Mouse (Mus musculus) E14TG2a.4 (cell line): ENCODE measurements at regions not wholly inside any gene's neighbourhood (a gene's known extent, or its start where the extent isn't known, plus 50 kb on each side); places are given as distances from the start of the nearest gene placed in this dataset.

Experiments
- H3K27me3 ChIP-seq: 2 replicates; pipeline ENCODE4 v1.6.1; 2014; ENCODE audit warnings: low read length, control low read depth; ENCODE audit not compliant: insufficient read depth
- H3K36me3 ChIP-seq: 2 replicates; pipeline ENCODE4 v1.6.1; 2014; ENCODE audit warnings: low read length, control low read depth; ENCODE audit not compliant: insufficient read depth
- H3K4me1 ChIP-seq: replicated peaks from 2 replicates; pipeline ENCODE4 v1.6.1; 2014; ENCODE audit warnings: low read depth, low read length, control low read depth
- H3K4me3 ChIP-seq: replicated peaks from 2 replicates; pipeline ENCODE4 v1.5.1; 2014; ENCODE audit warnings: mild to moderate bottlenecking, low read length
- H3K9me3 ChIP-seq: 2 replicates; pipeline ENCODE4 v1.6.1; 2014; ENCODE audit warnings: low read length, control low read depth
- CTCF ChIP-seq: conservative IDR thresholded peaks from 2 replicates; pipeline ENCODE4 v1.5.1; 2014; ENCODE audit warnings: low read length
- NANOG ChIP-seq: IDR thresholded peaks from 2 replicates; pipeline ENCODE4 v1.6.1; 2014; ENCODE audit warnings: borderline replicate concordance, low read length, mixed read lengths
- POU5F1 ChIP-seq: IDR thresholded peaks from 2 replicates; pipeline ENCODE4 v1.6.1; 2014; ENCODE audit warnings: low read length, borderline replicate concordance

GRCm38 (mm10) chr1:128654099-128654862 lies 62.2 kb upstream of the Cxcr4 start:
- H3K9me3 ChIP-seq: 0 out of 2 replicates have a peak, but pooled peaks cover 3% of the 10 kb centered on the region
- H3K4me1 ChIP-seq: peaks cover 5% of the 10 kb centered on the region; the same call in 1 of the 2 replicates
- TF ChIP-seq NANOG (no peak), POU5F1 (no peak), CTCF (no peak)
- H3K27me3 ChIP-seq: no peaks in the 10 kb centered on the region
- H3K4me3 ChIP-seq: no peak overlapping the region
- no peaks in the 10 kb centered on the region for H3K36me3 ChIP-seq

- Histone ChIP-seq H3K4me1 (peaks cover 5% of the 10 kb centered on the region; the same call in 1 of the 2 replicates), H3K4me3 (no peak overlapping the region), H3K27me3 (no peaks in the 10 kb centered on the region), H3K9me3 (no peaks in the 10 kb centered on the region), H3K36me3 (no peaks in the 10 kb centered on the region)
- TF ChIP-seq NANOG (no peak), POU5F1 (no peak), CTCF (no peak)
These were observed 58.5 kb upstream of the Cxcr4 start for GRCm38 (mm10) chr1:128650596-128650995.

GRCm38 (mm10) chr1:128649490-128650178 lies 57.5 kb upstream of the Cxcr4 start:
- no peaks in the 10 kb centered on the region for H3K36me3 ChIP-seq
- H3K9me3 ChIP-seq: no peaks in the 10 kb centered on the region
- TF ChIP-seq POU5F1 (no peak), NANOG (no peak), CTCF (no peak)
- H3K4me1 ChIP-seq: peaks cover 5% of the 10 kb centered on the region; the same call in 1 of the 2 replicates
- H3K27me3 ChIP-seq: no peaks in the 10 kb centered on the region
- H3K4me3 ChIP-seq: no peak overlapping the region

GRCm38 (mm10) chr1:128643316-128643776 lies 51.3 kb upstream of the Cxcr4 start:
- Histone ChIP-seq H3K4me1 (no peaks in the 10 kb centered on the region; the same call in 1 of the 2 replicates), H3K36me3 (no peaks in the 10 kb centered on the region), H3K27me3 (no peaks in the 10 kb centered on the region), H3K9me3 (no peaks in the 10 kb centered on the region), H3K4me3 (no peak overlapping the region)
- TF ChIP-seq NANOG: no peak
- TF ChIP-seq POU5F1: no peak
- TF ChIP-seq CTCF: no peak

- Histone ChIP-seq H3K4me3 (no peak overlapping the region), H3K9me3 (no peaks in the 10 kb centered on the region), H3K4me1 (no peaks in the 10 kb centered on the region; the same call in 1 of the 2 replicates), H3K36me3 (no peaks in the 10 kb centered on the region), H3K27me3 (no peaks in the 10 kb centered on the region)
- TF ChIP-seq NANOG: no peak
- no peak for TF ChIP-seq POU5F1
- TF ChIP-seq CTCF: no peak
These were observed 50.1 kb upstream of the Cxcr4 start for GRCm38 (mm10) chr1:128642212-128642611.
